Comparison of ENCODE assay signal across 8 mouse cellular contexts in genomic region chr11:121354091-121354707, GRCm38 (mm10). TPM values are rescaled to one million over a fixed set of nuclear protein-coding genes. Genes with fewer than 3 reads are reported as not detected.
DNase-seq lines count a peak whose midpoint lies in the region; ATAC-seq and TF ChIP-seq lines count a peak whose summit lies in the region.

Wdr45b (minus strand) TSS chr11:121354445.

- ATAC-seq in forebrain, embryonic 11.5 days (replicated peaks; ENCODE audit: low FRiP score) = peak; percentile 97
- peak; percentile 97 for ATAC-seq in heart, embryonic 16.5 days (replicated peaks; ENCODE audit: extremely low read depth, insufficient read depth, low FRiP score)
- ATAC-seq in liver, embryonic 15.5 days (ENCODE audit: insufficient read depth) = peak; percentile 96
- peak; percentile 95 for ATAC-seq in neural tube, embryonic 12.5 days (ENCODE audit: low FRiP score, low read depth)

- TF ChIP-seq RAD21 in CH12.LX (IDR thresholded peaks at IDR 0.05; ENCODE audit: low read depth, low read length) = no peak

- WGBS in forebrain, embryonic 11.5 days = under 1% methylated on average over 68 of the region's 69 CpGs
- under 1% methylated on average over 69 of the region's 69 CpGs for WGBS in heart, embryonic 16.5 days
- under 1% methylated on average over 69 of the region's 69 CpGs for WGBS in liver, embryonic 15.5 days (ENCODE audit: insufficient replicate concordance)
- WGBS in neural tube, embryonic 12.5 days = under 1% methylated on average over 69 of the region's 69 CpGs

- peaks cover 45% of the 10 kb centered on the region for H3K79me2 ChIP-seq in CH12.LX (replicated peaks; ENCODE audit: control insufficient read depth, extremely low read depth, insufficient read depth, poor library complexity, severe bottlenecking)

- peak; percentile 97 for TF ChIP-seq POLR2A in CH12.LX (IDR thresholded peaks at IDR 0.05; ENCODE audit: low read depth, low read length)

- H3K4me3 ChIP-seq in CH12.LX (replicated peaks in 1 of 3; ENCODE audit: low read depth in 2 of 3, low read length in 2 of 3, poor library complexity in 1 of 3) = peak within 1 kb of the TSS; percentile 78 to 89 (median 82)
- H3K4me3 ChIP-seq in forebrain, embryonic 11.5 days (ENCODE audit: low read depth, low read length) = peak within 1 kb of the TSS; percentile 96
- H3K4me3 ChIP-seq in heart, embryonic 16.5 days (ENCODE audit: low read length) = peak within 1 kb of the TSS; percentile 66
- H3K4me3 ChIP-seq in liver, embryonic 15.5 days (replicated peaks) = peak within 1 kb of the TSS; percentile 96
- peak within 1 kb of the TSS; percentile 95 for H3K4me3 ChIP-seq in neural tube, embryonic 12.5 days

- no peaks in the 10 kb centered on the region for H3K9me3 ChIP-seq in CH12.LX (replicated peaks; ENCODE audit: low read length)
- H3K9me3 ChIP-seq in forebrain, embryonic 11.5 days (ENCODE audit: control insufficient read depth, low read length) = no peaks in the 10 kb centered on the region
- H3K9me3 ChIP-seq in heart, embryonic 16.5 days (replicated peaks; ENCODE audit: control insufficient read depth, low read length) = no peaks in the 10 kb centered on the region
- H3K9me3 ChIP-seq in liver, embryonic 15.5 days (replicated peaks) = no peaks in the 10 kb centered on the region
- no peaks in the 10 kb centered on the region for H3K9me3 ChIP-seq in neural tube, embryonic 12.5 days

- H3K27me3 ChIP-seq in CH12.LX (replicated peaks) = no peaks in the 10 kb centered on the region
- H3K27me3 ChIP-seq in forebrain, embryonic 11.5 days (ENCODE audit: control insufficient read depth, insufficient read depth, low read length) = no peaks in the 10 kb centered on the region
- H3K27me3 ChIP-seq in heart, embryonic 16.5 days (ENCODE audit: control insufficient read depth, insufficient read depth, low read length) = no peaks in the 10 kb centered on the region
- 0 out of 2 replicates have a peak, but pooled peaks cover 4% of the 10 kb centered on the region for H3K27me3 ChIP-seq in liver, embryonic 15.5 days
- no peaks in the 10 kb centered on the region for H3K27me3 ChIP-seq in neural tube, embryonic 12.5 days (replicated peaks)

- H3K9ac ChIP-seq in CH12.LX (ENCODE audit: insufficient read depth, low read depth) = peak within 1 kb of the TSS; percentile 81
- H3K9ac ChIP-seq in forebrain, embryonic 11.5 days (ENCODE audit: low read length) = peak within 1 kb of the TSS; percentile 86
- H3K9ac ChIP-seq in heart, embryonic 16.5 days (ENCODE audit: low read length) = peak within 1 kb of the TSS; percentile 90
- H3K9ac ChIP-seq in liver, embryonic 15.5 days = peak within 1 kb of the TSS; percentile 94
- peak within 1 kb of the TSS; percentile 88 for H3K9ac ChIP-seq in neural tube, embryonic 12.5 days

- peaks cover 10 to 41% of the 10 kb centered on the region in 2 experiments for H3K4me1 ChIP-seq in CH12.LX (ENCODE audit: control insufficient read depth in 1 of 2, insufficient read depth in 2 of 2)
- peaks cover 9% of the 10 kb centered on the region for H3K4me1 ChIP-seq in forebrain, embryonic 11.5 days (replicated peaks; ENCODE audit: control insufficient read depth, insufficient read depth, low read length)
- H3K4me1 ChIP-seq in heart, embryonic 16.5 days (ENCODE audit: control insufficient read depth, insufficient read depth, low read length) = peaks cover 15% of the 10 kb centered on the region
- peaks cover 36% of the 10 kb centered on the region for H3K4me1 ChIP-seq in liver, embryonic 15.5 days (replicated peaks)
- peaks cover 21% of the 10 kb centered on the region for H3K4me1 ChIP-seq in neural tube, embryonic 12.5 days

- H3K4me2 ChIP-seq in CH12.LX (ENCODE audit: insufficient read depth, low read depth, poor library complexity, severe bottlenecking) = peak within 1 kb of the TSS; percentile 68
- peak within 1 kb of the TSS; percentile 89 for H3K4me2 ChIP-seq in forebrain, embryonic 11.5 days (ENCODE audit: low read depth, low read length, severe bottlenecking)
- H3K4me2 ChIP-seq in heart, embryonic 16.5 days (ENCODE audit: low read depth, low read length) = peak within 1 kb of the TSS; percentile 85
- peak within 1 kb of the TSS; percentile 86 for H3K4me2 ChIP-seq in liver, embryonic 15.5 days
- H3K4me2 ChIP-seq in neural tube, embryonic 12.5 days (replicated peaks) = peak within 1 kb of the TSS; percentile 77

- H3K27ac ChIP-seq in CH12.LX (ENCODE audit: insufficient read depth, low read depth) = peak within 1 kb of the TSS; percentile 19
- H3K27ac ChIP-seq in forebrain, embryonic 11.5 days (ENCODE audit: low read depth, low read length) = peak within 1 kb of the TSS; percentile 50; the same call in 1 of the 2 replicates
- H3K27ac ChIP-seq in heart, embryonic 16.5 days (ENCODE audit: low read length) = peak within 1 kb of the TSS; percentile 86
- peak within 1 kb of the TSS; percentile 89 for H3K27ac ChIP-seq in liver, embryonic 15.5 days (replicated peaks)
- peak within 1 kb of the TSS; percentile 33; the same call in 1 of the 2 replicates for H3K27ac ChIP-seq in neural tube, embryonic 12.5 days

- no peak for TF ChIP-seq CTCF in CH12.LX (conservative IDR thresholded peaks at IDR 0.05 in 1 of 2, IDR thresholded peaks at IDR 0.05 in 1 of 2; ENCODE audit: low read depth in 2 of 2, low read length in 2 of 2)

- DNase-seq in CH12.LX (ENCODE audit: extremely low read depth) = peak; percentile 98
- peak; percentile 89 for DNase-seq in c-Kit-positive CD71-positive TER-119-negative erythroid progenitor cells, embryonic 14.5 days (ENCODE audit: low read depth)
- DNase-seq in forebrain, embryonic 11.5 days (ENCODE audit: low spot score) = peak; percentile 99
- peak; percentile 98 to 99 for DNase-seq in kidney, postnatal 36 days
- peak; percentile 96 for DNase-seq in telencephalon, adult 2 months (ENCODE audit: low read depth, low spot score)

- TF ChIP-seq EP300 in CH12.LX (IDR thresholded peaks at IDR 0.05; ENCODE audit: low read length) = no peak

- in situ Hi-C loops in CH12.LX (cut with MboI; ENCODE audit: low pct_ligation_motif_present, low pct_unique_long_range_greater_than_20kb, low sequenced_read_pairs) = no loop called here

- peaks cover 7 to 30% of the 10 kb centered on the region in 2 experiments for H3K36me3 ChIP-seq in CH12.LX (replicated peaks in 1 of 2; ENCODE audit: control insufficient read depth in 1 of 2, insufficient read depth in 1 of 2, low read length in 1 of 2)
- H3K36me3 ChIP-seq in forebrain, embryonic 11.5 days (ENCODE audit: control insufficient read depth, insufficient read depth, low read length) = no peaks in the 10 kb centered on the region
- H3K36me3 ChIP-seq in heart, embryonic 16.5 days (ENCODE audit: control insufficient read depth, insufficient read depth) = no peaks in the 10 kb centered on the region; the same call in 1 of the 2 replicates
- peaks cover 14% of the 10 kb centered on the region for H3K36me3 ChIP-seq in liver, embryonic 15.5 days (replicated peaks)
- 0 out of 2 replicates have a peak, but pooled peaks cover 7% of the 10 kb centered on the region for H3K36me3 ChIP-seq in neural tube, embryonic 12.5 days

- dilution Hi-C loops in CH12.LX (cut with MboI; ENCODE audit: extremely low pct_ligation_motif_present, extremely low pct_unique_long_range_greater_than_20kb, low sequenced_read_pairs) = no loop called here

TF ChIP-seq in CH12.LX, 34 proteins besides CTCF, POLR2A, EP300 and RAD21 (continues in another document):
- TF ChIP-seq USF2 (conservative IDR thresholded peaks at IDR 0.05; ENCODE audit: low read depth, low read length) (no peak), MXI1 (IDR thresholded peaks at IDR 0.05; ENCODE audit: low read depth, low read length) (peak; percentile 92), IRF4 (IDR thresholded peaks at IDR 0.05; ENCODE audit: low read depth, low read length) (peak; percentile 56; the same call in 1 of the 2 replicates), SIN3A (IDR thresholded peaks at IDR 0.05; ENCODE audit: low read length) (peak; percentile 99), BHLHE40 (IDR thresholded peaks at IDR 0.05; ENCODE audit: low read depth, low read length) (0 out of 2 replicates have a peak, but pooled peaks have one; percentile 34), ZMIZ1 (IDR thresholded peaks at IDR 0.05; ENCODE audit: low read depth, low read length) (peak; percentile 95), USF1 (IDR thresholded peaks at IDR 0.05; ENCODE audit: low read depth, low read length) (no peak), JUND (conservative IDR thresholded peaks at IDR 0.05; ENCODE audit: low read depth, low read length) (0 out of 2 replicates have a peak, but pooled peaks have one; percentile 5), CHD1 (IDR thresholded peaks at IDR 0.05; ENCODE audit: low read depth, low read length) (0 out of 2 replicates have a peak, but pooled peaks have one; percentile 8), UBTF (IDR thresholded peaks at IDR 0.05; ENCODE audit: low read depth, low read length) (peak; percentile 61; the same call in 1 of the 2 replicates), POLR2AphosphoS2 (IDR thresholded peaks at IDR 0.05; ENCODE audit: low read depth, low read length) (peak; percentile 57), MEF2A (IDR thresholded peaks at IDR 0.05; ENCODE audit: borderline replicate concordance, low read depth, low read length) (peak; percentile 71), CHD2 (IDR thresholded peaks at IDR 0.05; ENCODE audit: low read length) (no peak), ELF1 (IDR thresholded peaks at IDR 0.05; ENCODE audit: low read depth, low read length) (peak; percentile 96), E2F4 (IDR thresholded peaks at IDR 0.05; ENCODE audit: insufficient replicate concordance, low read depth, low read length) (peak; percentile 94; the same call in 1 of the 2 replicates), ZC3H11A (IDR thresholded peaks at IDR 0.05; ENCODE audit: low read depth, low read length) (no peak), MYC (IDR thresholded peaks at IDR 0.05; ENCODE audit: low read depth, low read length) (peak; percentile 77; the same call in 1 of the 2 replicates), NELFE (IDR thresholded peaks at IDR 0.05; ENCODE audit: low read depth, low read length) (peak; percentile 97), TCF12 (IDR thresholded peaks at IDR 0.05; ENCODE audit: low read depth, low read length) (peak; percentile 97), JUN (IDR thresholded peaks at IDR 0.05; ENCODE audit: insufficient read depth, low read depth, low read length) (no peak), SMC3 (IDR thresholded peaks at IDR 0.05; ENCODE audit: low read depth, low read length) (no peak), RCOR1 (conservative IDR thresholded peaks at IDR 0.05; ENCODE audit: low read depth, low read length) (no peak)

RNA-seq across cellular contexts. Expression of gene Wdr45b, which starts in this region (rescaled TPM):
- total RNA-seq in CH12.LX (2012; rRNA removed) (27.0 and 32.1 TPM in 2 replicates), CH12.LX (2014; rRNA removed) (49.9 and 53.0 TPM in 2 replicates)
- polyA plus RNA-seq in CH12.LX (2012; ENCODE audit: insufficient read length, low read depth) = 43.3 and 47.5 TPM in 2 replicates
- 99.3 and 107 TPM in 2 replicates for polyA plus RNA-seq in forebrain, embryonic 11.5 days (2014; fragmentation: Nextera tagmentation; extraction: Ambion mirVana)
- polyA plus RNA-seq in heart, embryonic 16.5 days (2015; fragmentation: Nextera tagmentation; extraction: Ambion mirVana) = 73.0 and 81.1 TPM in 2 replicates
- polyA plus RNA-seq in liver, embryonic 15.5 days (2015; fragmentation: Nextera tagmentation; extraction: Ambion mirVana) = 18.5 and 20.1 TPM in 2 replicates
- polyA plus RNA-seq in neural tube, embryonic 12.5 days (2016; fragmentation: Nextera tagmentation; extraction: Ambion mirVana) = 88.8 and 91.2 TPM in 2 replicates

Comparison
In these comparisons a context has a peak if more than half of its experiments do, and no peak if none do; other contexts are left out.
1. Peak in every context shown above with its lines: DNase-seq, ATAC-seq, H3K4me3 ChIP-seq and H3K27ac ChIP-seq.
2. H3K27ac ChIP-seq: peak in every context shown above with its lines; median percentile 89 in liver, embryonic 15.5 days; 86 in heart, embryonic 16.5 days; 50 in forebrain, embryonic 11.5 days; 33 in neural tube, embryonic 12.5 days; 19 in CH12.LX.